Mouse (Mus musculus): ENCODE results near the gene Prkag2. TPM values are rescaled to one million over a fixed set of nuclear protein-coding genes. Genes with fewer than 3 reads are reported as not detected.

The Prkag2 gene
- polyA plus RNA-seq, 1 experiment from 2014 or later: 125 TPM

- Histone ChIP-seq H3K4me2 (ENCODE audit: low read depth, low read length) (peak overlapping the region; percentile 42; the same call in 1 of the 2 replicates), H3K27me3 (ENCODE audit: control insufficient read depth, insufficient read depth, low read length) (no peaks in the 10 kb centered on the region), H3K9me3 (replicated peaks; ENCODE audit: control insufficient read depth, low read length) (no peaks in the 10 kb centered on the region), H3K4me3 (ENCODE audit: low read length) (no peak overlapping the region), H3K4me1 (ENCODE audit: control insufficient read depth, insufficient read depth, low read length) (peaks cover 27% of the 10 kb centered on the region), H3K9ac (ENCODE audit: low read length) (peak overlapping the region; percentile 60), H3K36me3 (ENCODE audit: control insufficient read depth, insufficient read depth) (peaks cover 31% of the 10 kb centered on the region), H3K27ac (ENCODE audit: low read length) (peak overlapping the region; percentile 72)
- WGBS: 59% methylated on average over 11 of the region's 11 CpGs
- ATAC-seq (replicated peaks; ENCODE audit: extremely low read depth, insufficient read depth, low FRiP score): no peak
Observed at GRCm38 (mm10) chr5:24888874-24889591, 211.4 kb downstream of the Prkag2 start.

- Histone ChIP-seq H3K4me2 (ENCODE audit: low read depth, low read length) (no peak overlapping the region), H3K27me3 (ENCODE audit: control insufficient read depth, insufficient read depth, low read length) (no peaks in the 10 kb centered on the region), H3K36me3 (ENCODE audit: control insufficient read depth, insufficient read depth) (peaks cover 35% of the 10 kb centered on the region), H3K27ac (ENCODE audit: low read length) (no peak overlapping the region), H3K9me3 (replicated peaks; ENCODE audit: control insufficient read depth, low read length) (no peaks in the 10 kb centered on the region), H3K4me1 (ENCODE audit: control insufficient read depth, insufficient read depth, low read length) (peaks cover 20% of the 10 kb centered on the region), H3K4me3 (ENCODE audit: low read length) (no peak overlapping the region), H3K9ac (ENCODE audit: low read length) (no peak overlapping the region)
- WGBS: 70% methylated on average over 8 of the region's 8 CpGs
- no peak for ATAC-seq (replicated peaks; ENCODE audit: extremely low read depth, insufficient read depth, low FRiP score)
Observed at GRCm38 (mm10) chr5:24887271-24887670, 213.2 kb downstream of the Prkag2 start.

DNA sequence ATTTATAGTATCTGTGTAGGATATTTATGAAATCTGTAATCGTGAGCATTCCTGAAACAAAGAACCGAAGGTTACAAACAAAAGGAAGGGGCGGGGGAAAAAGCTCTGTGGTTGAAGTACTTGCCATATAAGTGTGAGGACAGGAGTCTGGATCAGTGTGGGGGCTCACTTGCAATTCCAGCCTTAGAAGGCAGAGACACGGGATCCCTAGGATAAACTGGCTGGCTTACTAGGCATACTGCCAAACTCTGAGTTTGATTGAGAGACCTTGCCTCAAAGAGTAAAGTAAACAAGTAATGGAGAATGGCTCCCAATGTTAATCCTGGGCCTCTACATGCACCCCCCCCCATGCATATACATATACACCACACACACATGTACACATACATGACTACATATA lies 221.7 kb downstream of the Prkag2 start:
- Histone ChIP-seq H3K27me3 (ENCODE audit: control insufficient read depth, insufficient read depth, low read length) (no peaks in the 10 kb centered on the region), H3K4me3 (ENCODE audit: low read length) (no peak overlapping the region), H3K4me2 (ENCODE audit: low read depth, low read length) (no peak overlapping the region), H3K27ac (ENCODE audit: low read length) (peak overlapping the region; percentile 13), H3K36me3 (ENCODE audit: control insufficient read depth, insufficient read depth) (peaks cover 28% of the 10 kb centered on the region), H3K9me3 (replicated peaks; ENCODE audit: control insufficient read depth, low read length) (no peaks in the 10 kb centered on the region), H3K9ac (ENCODE audit: low read length) (no peak overlapping the region), H3K4me1 (ENCODE audit: control insufficient read depth, insufficient read depth, low read length) (peaks cover 7% of the 10 kb centered on the region; the same call in 1 of the 2 replicates)
- 44% methylated on average over 4 of the region's 4 CpGs for WGBS
- no peak for ATAC-seq (replicated peaks; ENCODE audit: extremely low read depth, insufficient read depth, low FRiP score)

- Histone ChIP-seq H3K4me2 (ENCODE audit: low read depth, low read length) (no peak overlapping the region), H3K4me1 (ENCODE audit: control insufficient read depth, insufficient read depth, low read length) (peaks cover 7% of the 10 kb centered on the region; the same call in 1 of the 2 replicates), H3K4me3 (ENCODE audit: low read length) (no peak overlapping the region), H3K9ac (ENCODE audit: low read length) (no peak overlapping the region), H3K36me3 (ENCODE audit: control insufficient read depth, insufficient read depth) (peaks cover 32% of the 10 kb centered on the region), H3K27ac (ENCODE audit: low read length) (peak overlapping the region; percentile 13), H3K9me3 (replicated peaks; ENCODE audit: control insufficient read depth, low read length) (no peaks in the 10 kb centered on the region), H3K27me3 (ENCODE audit: control insufficient read depth, insufficient read depth, low read length) (no peaks in the 10 kb centered on the region)
- 54% methylated on average over 11 of the region's 11 CpGs for WGBS
- ATAC-seq (replicated peaks; ENCODE audit: extremely low read depth, insufficient read depth, low FRiP score): no peak
Observed at GRCm38 (mm10) chr5:24877836-24878624, 222.4 kb downstream of the Prkag2 start.

GRCm38 (mm10) chr5:24876653-24877052 lies 223.8 kb downstream of the Prkag2 start:
- peaks cover 30% of the 10 kb centered on the region for H3K36me3 ChIP-seq (ENCODE audit: control insufficient read depth, insufficient read depth)
- H3K4me1 ChIP-seq (ENCODE audit: control insufficient read depth, insufficient read depth, low read length): peaks cover 7% of the 10 kb centered on the region; the same call in 1 of the 2 replicates
- no peaks in the 10 kb centered on the region for H3K27me3 ChIP-seq (ENCODE audit: control insufficient read depth, insufficient read depth, low read length)
- no peak overlapping the region for H3K27ac ChIP-seq (ENCODE audit: low read length)
- no peak overlapping the region for H3K9ac ChIP-seq (ENCODE audit: low read length)
- H3K4me3 ChIP-seq (ENCODE audit: low read length): no peak overlapping the region
- H3K4me2 ChIP-seq (ENCODE audit: low read depth, low read length): no peak overlapping the region
- ATAC-seq (replicated peaks; ENCODE audit: extremely low read depth, insufficient read depth, low FRiP score): no peak
- 84% methylated on average over 9 of the region's 9 CpGs for WGBS
- no peaks in the 10 kb centered on the region for H3K9me3 ChIP-seq (replicated peaks; ENCODE audit: control insufficient read depth, low read length)

GRCm38 (mm10) chr5:24874111-24874510 lies 226.3 kb downstream of the Prkag2 start:
- Histone ChIP-seq H3K36me3 (ENCODE audit: control insufficient read depth, insufficient read depth) (peaks cover 17% of the 10 kb centered on the region), H3K9me3 (replicated peaks; ENCODE audit: control insufficient read depth, low read length) (no peaks in the 10 kb centered on the region), H3K4me3 (ENCODE audit: low read length) (no peak overlapping the region), H3K4me2 (ENCODE audit: low read depth, low read length) (no peak overlapping the region), H3K9ac (ENCODE audit: low read length) (no peak overlapping the region), H3K27me3 (ENCODE audit: control insufficient read depth, insufficient read depth, low read length) (no peaks in the 10 kb centered on the region), H3K4me1 (ENCODE audit: control insufficient read depth, insufficient read depth, low read length) (peaks cover 7% of the 10 kb centered on the region; the same call in 1 of the 2 replicates), H3K27ac (ENCODE audit: low read length) (no peak overlapping the region)
- ATAC-seq (replicated peaks; ENCODE audit: extremely low read depth, insufficient read depth, low FRiP score): no peak
- 81% methylated on average over 4 of the region's 4 CpGs for WGBS

DNA sequence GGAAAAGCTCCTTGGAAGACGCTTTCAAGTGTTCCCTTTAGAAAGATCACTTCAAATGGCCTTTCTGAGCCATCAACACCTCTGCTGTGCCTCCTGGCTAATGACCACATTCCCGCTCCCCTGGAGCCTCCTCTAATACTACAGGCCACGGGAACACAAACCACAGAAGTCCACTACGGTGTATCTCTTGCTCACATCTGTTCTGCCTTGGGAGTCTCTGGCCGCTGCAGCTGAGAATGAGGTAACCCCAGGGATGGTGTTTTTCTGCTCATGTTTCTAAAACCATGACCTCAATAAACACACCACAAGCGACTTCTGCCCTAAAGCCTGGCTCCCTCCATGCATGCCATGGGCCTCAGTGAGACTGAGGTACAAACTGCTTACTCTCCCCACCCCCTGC lies 227.2 kb downstream of the Prkag2 start:
- Histone ChIP-seq H3K4me1 (ENCODE audit: control insufficient read depth, insufficient read depth, low read length) (peaks cover 3% of the 10 kb centered on the region; the same call in 1 of the 2 replicates), H3K27ac (ENCODE audit: low read length) (no peak overlapping the region), H3K9me3 (replicated peaks; ENCODE audit: control insufficient read depth, low read length) (no peaks in the 10 kb centered on the region), H3K4me3 (ENCODE audit: low read length) (no peak overlapping the region), H3K9ac (ENCODE audit: low read length) (no peak overlapping the region), H3K27me3 (ENCODE audit: control insufficient read depth, insufficient read depth, low read length) (no peaks in the 10 kb centered on the region), H3K4me2 (ENCODE audit: low read depth, low read length) (no peak overlapping the region), H3K36me3 (ENCODE audit: control insufficient read depth, insufficient read depth) (peaks cover 18% of the 10 kb centered on the region)
- ATAC-seq (replicated peaks; ENCODE audit: extremely low read depth, insufficient read depth, low FRiP score): no peak
- WGBS: 55% methylated on average over 6 of the region's 6 CpGs

DNA sequence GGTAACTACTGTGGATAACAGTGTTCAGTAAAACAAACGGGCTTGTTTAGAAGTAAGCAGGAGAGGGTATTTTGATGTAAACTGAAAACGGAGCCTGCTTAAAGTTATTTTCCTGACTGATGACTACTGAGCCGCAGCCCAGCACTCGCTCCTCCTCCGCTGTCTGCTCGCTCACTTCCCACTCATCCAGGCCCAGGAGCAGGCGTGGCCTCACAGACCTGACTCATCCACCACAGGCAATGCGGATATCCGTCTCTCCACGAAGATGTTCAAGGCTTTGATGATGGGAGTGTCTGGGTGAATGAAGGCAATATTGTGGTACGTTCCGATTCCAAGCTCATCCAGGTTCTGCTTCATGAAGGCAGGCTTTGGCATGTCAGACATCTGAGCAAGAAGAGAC lies 229.2 kb downstream of the Prkag2 start:
- Histone ChIP-seq H3K4me3 (ENCODE audit: low read length) (no peak overlapping the region), H3K27me3 (ENCODE audit: control insufficient read depth, insufficient read depth, low read length) (no peaks in the 10 kb centered on the region), H3K27ac (ENCODE audit: low read length) (no peak overlapping the region), H3K36me3 (ENCODE audit: control insufficient read depth, insufficient read depth) (peaks cover 35% of the 10 kb centered on the region), H3K9me3 (replicated peaks; ENCODE audit: control insufficient read depth, low read length) (peaks cover 3% of the 10 kb centered on the region; the same call in 1 of the 2 replicates), H3K4me1 (ENCODE audit: control insufficient read depth, insufficient read depth, low read length) (no peaks in the 10 kb centered on the region), H3K4me2 (ENCODE audit: low read depth, low read length) (no peak overlapping the region), H3K9ac (ENCODE audit: low read length) (no peak overlapping the region)
- no peak for ATAC-seq (replicated peaks; ENCODE audit: extremely low read depth, insufficient read depth, low FRiP score)
- WGBS: 82% methylated on average over 12 of the region's 12 CpGs

DNA sequence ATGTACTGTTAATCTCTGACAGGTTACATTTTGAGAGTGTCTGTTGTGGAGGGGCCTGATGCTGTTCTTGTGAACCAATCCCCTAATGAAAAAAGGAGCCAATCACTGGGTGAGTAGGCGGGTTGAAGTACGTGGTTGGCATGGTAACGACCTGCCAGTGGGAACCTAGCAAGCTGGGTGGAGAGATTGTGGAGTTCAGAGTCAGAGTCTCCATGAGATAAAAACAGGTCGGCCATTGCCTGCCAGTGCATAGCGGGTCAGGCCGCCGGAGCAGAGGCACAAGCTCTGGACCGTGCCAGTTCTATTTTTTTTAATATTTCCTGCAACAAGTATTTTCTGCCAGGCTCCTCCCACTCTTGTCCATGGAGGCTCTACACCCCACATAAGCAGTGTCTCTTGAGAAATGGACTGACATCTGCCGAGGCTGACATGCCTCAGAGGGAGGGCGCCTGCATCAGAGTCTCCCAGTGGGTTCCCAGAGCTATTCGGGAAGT lies 230.6 kb downstream of the Prkag2 start:
- no peaks in the 10 kb centered on the region for H3K27me3 ChIP-seq (ENCODE audit: control insufficient read depth, insufficient read depth, low read length)
- H3K4me1 ChIP-seq (ENCODE audit: control insufficient read depth, insufficient read depth, low read length): no peaks in the 10 kb centered on the region
- H3K9me3 ChIP-seq (replicated peaks; ENCODE audit: control insufficient read depth, low read length): peaks cover 4% of the 10 kb centered on the region; the same call in 1 of the 2 replicates
- WGBS: 51% methylated on average over 11 of the region's 11 CpGs
- no peak overlapping the region for H3K4me2 ChIP-seq (ENCODE audit: low read depth, low read length)
- peaks cover 34% of the 10 kb centered on the region for H3K36me3 ChIP-seq (ENCODE audit: control insufficient read depth, insufficient read depth)
- H3K4me3 ChIP-seq (ENCODE audit: low read length): no peak overlapping the region
- H3K9ac ChIP-seq (ENCODE audit: low read length): no peak overlapping the region
- no peak overlapping the region for H3K27ac ChIP-seq (ENCODE audit: low read length)
- ATAC-seq (replicated peaks; ENCODE audit: extremely low read depth, insufficient read depth, low FRiP score): peak; percentile 35; the same call in 1 of the 2 replicates
